Mouse (Mus musculus) ovary, adult 18-20 months (tissue): Measurements from ENCODE around the gene Hspb9.

ENCODE experiments used
- DNase-seq: peaks from one replicate; pipeline ENCODE4 v3.0.0; 2022; ENCODE audit warnings: low spot score, mixed read lengths

Gene Hspb9

GRCm38 (mm10) chr11:100730477-100731205 lies 17.0 kb downstream of the Hspb9 start:
- no peak for DNase-seq

GRCm38 (mm10) chr11:100735134-100735865 lies 21.6 kb downstream of the Hspb9 start:
- DNase-seq = no peak

DNA sequence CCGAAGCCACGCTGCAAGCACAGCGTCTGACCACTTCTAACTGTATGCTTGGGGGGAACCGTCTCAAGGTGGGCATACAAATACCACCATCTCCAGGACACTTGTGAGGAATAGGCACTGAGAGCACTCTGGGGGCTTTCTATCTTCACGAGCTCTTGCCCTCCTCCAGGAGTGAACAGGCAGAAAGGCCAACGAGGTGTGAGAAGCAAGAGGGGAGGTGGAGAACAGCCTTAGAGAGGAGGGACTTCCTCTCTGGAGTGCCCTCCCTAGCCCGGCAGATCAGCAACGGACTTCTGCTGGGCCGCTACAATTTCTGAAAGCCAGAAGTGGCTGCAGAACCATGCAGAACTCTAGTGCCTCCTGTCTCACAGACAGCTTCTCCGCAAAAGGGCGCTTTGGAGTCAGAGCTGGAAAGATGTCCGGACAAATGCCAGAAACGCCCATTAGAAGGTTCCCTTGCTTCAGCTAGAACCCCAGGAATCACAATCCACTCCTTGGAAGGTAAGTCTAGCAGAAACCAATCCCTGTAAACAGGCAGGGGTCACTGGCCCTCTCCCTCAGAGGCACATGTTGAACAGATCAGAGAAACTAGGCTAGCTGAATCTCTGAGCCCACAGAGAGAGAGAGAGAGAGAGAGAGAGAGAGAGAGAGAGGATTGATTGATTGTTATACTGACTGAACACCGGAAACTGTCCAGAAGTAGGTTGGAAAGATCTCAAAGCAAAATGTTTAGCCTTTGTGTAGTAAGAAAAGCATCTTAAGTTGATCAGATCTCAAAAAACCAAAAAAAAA lies 22.5 kb downstream of the Hspb9 start:
- DNase-seq = no peak

GRCm38 (mm10) chr11:100736746-100737080 lies 23.1 kb downstream of the Hspb9 start:
- no peak for DNase-seq

- no peak for DNase-seq
Observed at GRCm38 (mm10) chr11:100737105-100737733, 23.6 kb downstream of the Hspb9 start.

DNA sequence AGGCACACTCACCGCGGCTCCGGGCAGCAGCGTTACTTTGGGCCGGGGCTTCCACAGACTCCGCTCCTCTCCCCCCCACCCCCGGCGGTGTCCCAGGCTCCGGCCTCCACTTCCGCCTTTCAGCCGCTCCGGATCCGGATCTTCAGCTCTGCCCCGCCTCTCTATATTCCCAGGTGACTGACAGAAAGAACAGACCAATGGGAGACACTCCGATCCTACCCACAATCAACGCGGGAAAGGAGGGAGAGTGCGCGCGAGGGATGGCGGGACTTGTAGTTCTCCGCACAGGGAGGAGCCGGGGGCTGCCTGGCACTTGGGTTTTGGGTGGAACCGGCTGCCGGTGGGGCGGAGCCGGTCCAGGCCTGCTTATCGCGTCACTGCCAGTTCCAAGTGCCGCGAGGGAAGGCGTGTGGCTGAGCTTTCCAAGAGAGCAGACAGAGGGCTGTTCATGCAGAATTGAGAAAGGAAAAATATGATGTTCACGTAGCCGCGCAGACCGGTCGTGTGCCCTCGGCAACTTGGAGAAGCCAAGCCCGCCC lies 24.5 kb downstream of the Hspb9 start, which contains the start of gene Rab5c:
Gene Rab5c (minus strand): TSS at position 150 of the 539 bp plus-strand sequence.
- peak; percentile 99 for DNase-seq

- DNase-seq = no peak
Observed at GRCm38 (mm10) chr11:100738749-100739148, 25.1 kb downstream of the Hspb9 start.

GRCm38 (mm10) chr11:100741348-100741747 lies 27.7 kb downstream of the Hspb9 start:
- DNase-seq = no peak

- no peak for DNase-seq
Observed at GRCm38 (mm10) chr11:100745085-100745484, 31.4 kb downstream of the Hspb9 start.

GRCm38 (mm10) chr11:100746546-100746945 lies 32.9 kb downstream of the Hspb9 start:
- DNase-seq = no peak

GRCm38 (mm10) chr11:100747114-100747513 lies 33.5 kb downstream of the Hspb9 start:
- DNase-seq = no peak

DNA sequence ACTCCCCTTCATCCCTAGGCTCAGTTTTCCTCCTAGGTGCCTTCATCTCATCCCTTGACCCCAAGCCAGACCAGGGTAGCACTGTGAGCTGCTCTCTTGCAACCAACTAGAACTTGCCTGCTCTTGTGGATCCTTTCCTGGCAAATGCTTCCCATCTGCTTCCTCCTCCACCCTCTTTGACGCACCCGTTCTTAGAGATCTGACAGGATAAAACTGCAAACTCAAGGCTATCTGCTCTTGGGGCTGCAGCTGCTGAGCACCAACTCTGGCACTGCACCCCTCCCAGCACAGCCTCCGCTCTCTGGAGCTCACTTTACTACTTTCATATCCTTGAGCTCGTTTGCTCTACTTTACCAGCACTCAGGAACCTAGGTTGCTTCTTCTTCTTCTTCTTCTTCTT lies 35.0 kb downstream of the Hspb9 start:
- no peak for DNase-seq

GRCm38 (mm10) chr11:100749469-100749868 lies 35.8 kb downstream of the Hspb9 start:
- DNase-seq = no peak

DNA sequence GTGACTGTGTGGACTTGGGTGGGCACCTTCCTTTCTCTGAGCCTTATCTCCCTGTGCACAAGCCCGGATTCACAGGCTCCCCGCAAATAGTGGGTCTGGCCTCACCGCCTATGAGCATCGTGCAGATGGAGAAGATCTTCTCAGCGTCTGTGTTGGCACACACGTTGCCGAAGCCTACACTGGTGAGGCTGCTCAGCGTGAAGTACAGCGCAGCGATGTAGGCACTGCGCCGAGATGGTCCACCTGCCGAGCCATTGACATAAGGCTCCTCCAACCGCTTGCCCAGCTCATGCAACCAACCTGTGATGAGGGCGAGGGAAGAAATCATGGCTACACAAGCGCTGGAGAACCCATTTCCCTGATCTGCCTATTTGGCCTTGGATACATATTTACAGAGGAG lies 36.5 kb downstream of the Hspb9 start:
- no peak for DNase-seq

- no peak for DNase-seq
Observed at GRCm38 (mm10) chr11:100752294-100752693, 38.6 kb downstream of the Hspb9 start.

DNA sequence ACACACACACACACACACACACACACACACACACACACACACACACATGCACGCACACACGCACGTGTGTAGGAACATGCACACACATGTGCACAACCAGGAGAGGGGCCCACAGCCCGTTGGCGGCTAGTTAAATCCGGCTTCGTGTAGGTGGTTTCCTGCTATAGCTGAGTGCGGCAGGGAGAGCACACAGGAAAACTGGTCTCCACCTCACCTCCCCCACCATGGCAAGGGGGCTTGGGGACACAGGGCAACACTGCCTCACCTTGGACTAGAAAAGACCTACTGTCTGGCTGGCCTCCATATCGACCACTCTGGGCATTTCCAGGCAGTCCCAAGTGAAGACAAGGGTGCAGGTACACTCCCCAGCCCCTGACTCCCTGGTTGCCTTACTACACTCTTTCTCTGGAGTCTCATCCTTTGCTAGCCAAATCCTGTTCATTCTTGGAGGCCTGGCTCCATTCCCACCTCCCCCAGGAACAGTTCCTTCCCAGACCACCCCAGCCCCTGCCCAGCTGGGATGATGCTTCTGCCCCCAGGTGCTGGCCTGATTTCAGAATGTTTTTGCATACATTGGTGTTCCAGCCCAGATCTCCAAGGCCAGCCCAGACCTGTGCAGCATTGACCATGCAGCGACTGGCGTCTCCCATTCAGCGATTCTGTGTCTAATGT lies 40.5 kb downstream of the Hspb9 start:
- no peak for DNase-seq

GRCm38 (mm10) chr11:100754693-100755057 lies 41.0 kb downstream of the Hspb9 start:
- no peak for DNase-seq

GRCm38 (mm10) chr11:100756476-100756875 lies 42.8 kb downstream of the Hspb9 start:
- DNase-seq = no peak

GRCm38 (mm10) chr11:100757566-100757965 lies 43.9 kb downstream of the Hspb9 start:
- DNase-seq = no peak

- no peak for DNase-seq
Observed at GRCm38 (mm10) chr11:100758707-100759610, 45.3 kb downstream of the Hspb9 start.
